Mouse (Mus musculus) embryonic fibroblast, embryonic 13.5 days (primary cell): ENCODE data around the gene Mylpf. TPM values are rescaled to one million over a fixed set of nuclear protein-coding genes. Genes with fewer than 3 reads are reported as not detected.

ENCODE experiments used
- H3K27ac ChIP-seq: 2 replicates; pipeline ENCODE4 v1.5.1; 2012; ENCODE audit warnings: low read length, control low read depth, inconsistent platforms; ENCODE audit not compliant: insufficient read depth
- H3K4me1 ChIP-seq: 2 replicates; pipeline ENCODE4 v1.6.1; 2011; ENCODE audit warnings: low read length; ENCODE audit not compliant: control insufficient read depth, insufficient read depth
- H3K4me3 ChIP-seq: 2 replicates; pipeline ENCODE4 v1.5.1; 2011; ENCODE audit warnings: mild to moderate bottlenecking, control low read depth, low read length; ENCODE audit not compliant: insufficient read depth
- CTCF ChIP-seq: IDR thresholded peaks from 2 replicates; pipeline ENCODE4 v1.5.1; 2011; ENCODE audit warnings: mild to moderate bottlenecking, control low read depth, low read length, moderate library complexity, borderline replicate concordance; ENCODE audit not compliant: insufficient read depth
- POLR2A ChIP-seq: IDR thresholded peaks from 2 replicates; pipeline ENCODE4 v1.6.1; 2011; ENCODE audit warnings: low read depth, mild to moderate bottlenecking, control low read depth, low read length, moderate library complexity
- polyA plus RNA-seq: library from polyadenylated mRNA; stranded (reverse); fragments of >200 nt; gene quantifications from 2 replicates; pipeline ENCODE4 v1.2.4, GENCODE M21; 2011; ENCODE audit warnings: low read depth; ENCODE audit not compliant: missing spikeins, insufficient read length

Mylpf gene
- polyA plus RNA-seq, 1 experiment = 1.4 TPM

DNA sequence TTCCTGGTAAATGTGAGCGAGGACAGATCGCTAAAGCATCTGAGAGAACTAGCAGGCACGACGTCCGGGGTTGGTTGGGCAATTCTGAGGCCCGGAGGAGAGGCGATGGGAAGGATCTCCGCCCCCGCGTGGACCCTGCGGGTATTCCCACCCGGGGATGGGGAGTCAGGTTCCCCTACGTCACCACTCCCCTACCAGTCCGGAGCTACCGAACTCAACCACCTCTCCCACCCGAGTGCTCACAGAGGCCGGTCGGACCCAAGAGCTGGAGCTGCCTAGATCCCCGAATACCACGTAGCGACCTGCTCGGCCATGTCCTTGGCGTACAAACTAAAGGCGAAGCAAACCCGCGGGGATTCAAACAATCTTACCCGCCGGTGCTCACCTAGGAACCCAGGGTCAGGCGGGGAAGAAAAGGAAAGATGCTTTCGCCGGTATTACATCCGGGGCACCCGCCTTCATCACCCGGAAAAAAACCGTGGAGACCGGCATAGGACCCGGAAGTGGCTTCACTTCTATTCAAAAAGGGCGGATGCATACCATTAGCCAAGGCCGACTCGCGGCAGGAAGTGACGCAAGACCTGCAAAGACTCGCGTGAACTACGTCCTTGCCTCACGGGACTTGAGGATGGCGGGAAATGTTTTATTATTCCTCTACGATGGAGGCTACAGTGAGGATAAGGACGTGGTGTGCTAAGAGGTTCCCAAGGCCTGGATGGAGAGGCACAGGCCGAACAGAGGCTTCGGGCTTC lies 13.0 kb upstream of the Mylpf start, which contains the start of gene Cd2bp2:
Gene Cd2bp2, minus strand, starts transcription at position 507 of the 752 bp plus-strand sequence.
- Histone ChIP-seq H3K4me3 (peak within 1 kb of the TSS; percentile 86), H3K27ac (peak within 1 kb of the TSS; percentile 88), H3K4me1 (no peaks in the 10 kb centered on the region)
- TF ChIP-seq POLR2A (peak; percentile 67), CTCF (no peak)

DNA sequence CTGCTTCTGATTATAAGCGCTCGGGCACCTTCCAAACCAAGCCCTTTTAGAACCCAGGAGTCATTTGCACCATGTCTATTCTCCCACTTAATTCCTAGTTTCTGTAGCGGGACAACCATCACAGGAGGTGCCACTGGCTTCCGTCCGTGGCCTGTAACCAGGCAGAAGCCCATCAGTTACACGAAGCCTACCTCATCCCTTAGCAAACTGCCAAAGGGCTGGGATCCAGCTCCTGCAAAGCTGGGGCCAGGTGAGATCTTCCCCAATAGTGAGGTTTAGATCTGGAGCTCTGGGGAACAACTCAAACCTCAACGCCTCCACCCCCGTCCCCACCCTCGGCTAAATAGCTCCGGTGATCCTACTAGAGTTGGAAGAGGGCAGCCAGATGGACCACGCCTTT lies 12.2 kb upstream of the Mylpf start:
- Histone ChIP-seq H3K4me1 (no peaks in the 10 kb centered on the region), H3K4me3 (no peak overlapping the region), H3K27ac (peak overlapping the region; percentile 53; the same call in 1 of the 2 replicates)
- TF ChIP-seq CTCF (no peak), POLR2A (0 out of 2 replicates have a peak, but pooled peaks have one; percentile 19)

DNA sequence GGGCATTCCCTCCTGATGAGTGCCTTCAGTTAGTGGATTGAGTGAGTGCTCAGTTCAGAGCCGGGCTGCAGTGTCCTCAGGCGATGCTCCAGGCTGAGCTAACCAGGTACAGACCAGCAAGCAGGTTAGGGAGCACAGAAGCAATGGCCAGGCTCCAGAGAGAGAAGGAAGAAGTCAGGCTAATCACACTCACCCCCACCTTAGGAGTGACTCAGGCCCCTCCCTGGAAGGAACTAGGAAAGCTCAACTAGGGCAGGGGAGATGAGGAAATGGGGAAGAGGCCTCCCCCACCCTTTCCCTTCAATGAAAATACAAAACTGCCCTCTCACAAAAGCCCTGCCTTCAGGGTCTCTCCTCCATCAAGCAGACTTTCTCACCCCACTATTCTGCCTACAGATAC lies 2.1 kb upstream of the Mylpf start:
- Histone ChIP-seq H3K4me3 (peak overlapping the region; percentile 90), H3K4me1 (peaks cover 2% of the 10 kb centered on the region; the same call in 1 of the 2 replicates), H3K27ac (no peak overlapping the region)
- TF ChIP-seq POLR2A (peak; percentile 11; the same call in 1 of the 2 replicates), CTCF (no peak)

DNA sequence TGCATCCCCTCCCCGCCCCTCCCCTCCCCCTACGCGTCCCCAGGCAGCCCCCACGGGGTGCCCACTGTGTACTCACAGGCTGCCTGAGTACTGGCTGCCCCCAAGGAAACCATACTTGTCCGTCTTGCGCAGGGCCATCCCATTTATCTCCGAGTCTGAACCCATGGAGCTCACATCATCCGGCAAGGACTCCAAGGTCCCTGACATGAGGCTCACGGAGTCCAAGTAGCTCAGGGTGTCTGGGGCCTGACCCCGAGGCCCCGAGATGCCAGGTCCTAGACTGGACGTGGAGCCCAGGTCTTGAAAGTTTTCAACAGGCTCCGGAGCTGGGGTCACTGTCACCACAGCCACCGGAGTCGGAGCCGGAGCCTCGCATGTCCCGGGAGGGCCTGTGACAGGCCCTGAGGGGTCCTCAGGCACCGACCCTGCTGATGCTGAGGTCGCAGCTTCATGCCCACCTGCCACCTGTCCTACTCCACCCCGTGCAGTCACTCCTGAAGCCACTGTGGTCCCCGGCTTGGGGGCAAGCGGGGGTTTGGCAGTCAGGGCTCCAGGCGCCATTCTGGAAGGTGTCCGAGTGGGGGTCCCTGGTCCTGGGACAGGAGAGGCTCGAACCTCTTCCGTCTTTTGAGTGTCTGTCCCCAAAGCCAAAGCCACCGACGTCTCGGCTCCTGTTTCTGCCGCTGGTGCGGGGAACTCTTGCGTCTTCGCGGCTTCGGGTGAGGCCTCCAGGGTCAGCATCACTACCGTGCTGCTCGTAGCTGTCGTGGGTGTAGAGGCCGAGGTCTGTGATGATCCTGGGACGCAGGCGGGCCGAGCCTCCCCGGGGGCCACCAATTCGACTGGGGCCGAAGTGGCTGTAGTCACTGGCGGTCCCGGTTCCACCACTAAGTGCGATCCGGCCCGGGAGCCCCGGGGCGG lies 1.1 kb upstream of the Mylpf start:
- H3K4me3 ChIP-seq = peak overlapping the region; percentile 90
- peaks cover 2% of the 10 kb centered on the region; the same call in 1 of the 2 replicates for H3K4me1 ChIP-seq
- TF ChIP-seq CTCF (no peak), POLR2A (no peak)
- peak overlapping the region; percentile 5; the same call in 1 of the 2 replicates for H3K27ac ChIP-seq

DNA sequence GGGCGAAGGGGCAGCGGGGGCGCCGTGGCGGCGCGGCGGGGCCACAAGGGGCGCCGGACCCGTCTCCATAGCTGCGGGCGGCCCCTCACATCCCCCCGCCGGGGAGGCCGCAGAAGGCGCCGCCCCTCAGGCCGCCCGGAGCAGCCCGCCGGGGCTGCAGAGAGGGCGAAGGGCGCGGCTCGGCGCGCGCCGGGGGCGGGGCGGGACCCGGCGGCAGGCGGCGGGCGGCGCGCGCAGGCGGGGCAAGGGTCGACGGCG lies 466 bp upstream of the Mylpf start, which contains the start of gene Tbc1d10b:
Gene Tbc1d10b, minus strand, starts transcription at position 174 of the 258 bp plus-strand sequence.
- Histone ChIP-seq H3K4me1 (peaks cover 2% of the 10 kb centered on the region; the same call in 1 of the 2 replicates), H3K4me3 (peak within 1 kb of the TSS; percentile 90), H3K27ac (peak within 1 kb of the TSS; percentile 63)
- TF ChIP-seq POLR2A = no peak
- TF ChIP-seq CTCF = no peak

DNA sequence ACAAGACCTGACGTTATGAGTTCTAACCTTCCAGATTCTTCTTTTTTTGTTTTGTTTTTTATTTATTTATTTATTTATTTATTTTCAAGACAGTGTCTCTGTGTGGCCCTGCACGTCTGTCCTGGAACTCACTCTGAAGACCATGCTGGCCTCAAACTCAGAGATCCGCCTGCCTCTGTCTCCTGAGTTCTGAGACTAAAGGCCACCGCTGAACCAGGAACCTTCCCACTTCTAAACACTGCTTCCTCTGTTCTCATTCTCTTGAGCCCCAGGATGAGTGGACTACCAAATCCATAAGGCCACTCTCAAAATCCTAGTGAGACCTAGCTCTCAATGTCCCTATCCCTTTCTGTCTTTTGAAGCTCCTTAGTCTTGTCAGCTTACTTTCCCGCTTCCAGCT lies 1.2 kb downstream of the Mylpf start:
- no peak overlapping the region for H3K4me3 ChIP-seq
- no peak overlapping the region; the same call in 1 of the 2 replicates for H3K27ac ChIP-seq
- TF ChIP-seq POLR2A (no peak), CTCF (no peak)
- peaks cover 2% of the 10 kb centered on the region; the same call in 1 of the 2 replicates for H3K4me1 ChIP-seq

DNA sequence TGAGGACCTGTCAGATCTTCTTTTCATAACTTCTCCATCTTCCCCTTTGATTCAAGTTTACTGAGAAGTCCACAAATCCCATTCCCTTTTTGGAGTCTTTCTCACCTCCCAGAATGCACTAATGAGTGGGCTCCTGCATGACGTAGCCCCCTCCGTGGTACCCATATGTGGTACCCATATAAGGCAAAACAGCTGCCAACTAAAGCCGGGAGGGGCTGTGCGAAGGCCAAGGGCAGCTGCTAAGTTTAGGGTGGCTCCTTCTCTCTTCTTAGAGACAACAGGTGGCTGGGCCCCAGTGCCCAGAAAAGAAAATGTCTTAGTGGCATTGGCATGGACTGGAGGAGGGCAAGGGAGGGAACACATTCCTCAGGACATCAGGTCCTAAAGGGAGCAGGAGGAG lies 1.6 kb downstream of the Mylpf start:
- TF ChIP-seq POLR2A (no peak), CTCF (no peak)
- Histone ChIP-seq H3K27ac (no peak overlapping the region), H3K4me3 (no peak overlapping the region), H3K4me1 (peaks cover 2% of the 10 kb centered on the region; the same call in 1 of the 2 replicates)

DNA sequence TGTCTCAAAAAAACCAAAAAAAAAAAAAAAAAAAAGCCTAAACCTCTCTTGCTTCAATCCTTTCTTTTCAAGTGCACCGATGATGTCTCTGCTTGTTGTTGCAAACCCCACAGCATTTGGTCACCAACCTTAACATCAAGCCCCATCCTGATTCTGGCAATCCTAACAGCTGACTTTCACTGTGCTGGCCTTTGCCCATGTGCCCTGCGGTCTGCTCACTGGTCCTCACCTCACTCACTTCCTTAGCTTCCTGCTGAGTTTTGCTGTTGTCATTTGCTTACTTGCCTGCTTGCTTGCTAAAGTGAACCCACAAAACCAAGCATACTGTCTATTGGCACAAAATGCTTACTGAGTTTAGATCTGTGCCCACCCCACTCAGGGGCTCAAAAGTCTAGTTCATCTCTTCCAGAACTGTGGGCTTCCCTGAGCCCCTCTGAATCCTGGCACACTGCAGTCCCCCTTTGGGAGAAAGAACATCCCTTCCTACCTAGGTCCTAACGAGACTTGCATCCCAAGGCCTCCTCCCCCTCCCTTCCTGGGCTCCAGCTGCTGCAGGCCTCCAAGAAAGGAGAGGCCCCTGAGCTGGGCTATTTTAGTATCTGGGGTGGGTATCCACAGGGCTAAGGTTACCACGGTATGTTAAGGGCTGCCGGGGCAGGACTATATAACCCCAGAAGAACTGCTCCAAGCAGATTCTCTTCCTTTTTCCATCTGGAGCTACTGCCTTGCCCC lies 2.5 kb downstream of the Mylpf start:
- Histone ChIP-seq H3K27ac (no peak overlapping the region), H3K4me3 (no peak overlapping the region), H3K4me1 (no peaks in the 10 kb centered on the region)
- TF ChIP-seq CTCF (no peak), POLR2A (no peak)
